Mouse (Mus musculus) macrophage (primary cell): ENCODE data around the gene Tprgl. TPM values are rescaled to one million over a fixed set of nuclear protein-coding genes. Genes with fewer than 3 reads are reported as not detected.

Experiments used
- H3K27ac ChIP-seq: fragments of 350-480 bp; formaldehyde crosslinking; 2 replicates; pipeline ENCODE4 v1.9.0; 2021
- H3K36me3 ChIP-seq: fragments of 350-480 bp; formaldehyde crosslinking; 2 replicates; pipeline ENCODE4 v1.9.0; 2021; ENCODE audit errors: inconsistent target
- H3K4me3 ChIP-seq: fragments of 350-480 bp; formaldehyde crosslinking; 2 replicates; pipeline ENCODE4 v1.9.0; 2021; ENCODE audit errors: inconsistent target
- H3K79me2 ChIP-seq: fragments of 350-480 bp; formaldehyde crosslinking; 2 replicates; pipeline ENCODE4 v1.9.0; 2021; ENCODE audit errors: inconsistent target
- WGBS: methylation state at CpG from one replicate; pipeline ENCODE4 v1.1.7; 2026; ENCODE audit warnings: inconsistent platforms; ENCODE audit not compliant: missing documents; 5-methylcytosine and 5-hydroxymethylcytosine counted together
- polyA plus RNA-seq: library from polyadenylated mRNA; stranded (reverse); fragments of 250-400 nt; gene quantifications from 3 replicates; pipeline ENCODE4 v1.2.4, GENCODE M21; 2018; ENCODE audit warnings: inconsistent platforms
- total RNA-seq, 78 experiments: library from RNA; depleted of rRNA; stranded (reverse); fragments of 250-400 nt; gene quantifications; 1 replicate in 9 of 78; 2 replicates in 24 of 78; 3 replicates in 43 of 78; 4 replicates in 2 of 78; pipeline ENCODE4 v1.2.4; 2018; ENCODE audit warnings: inconsistent platforms in 56 of 78

The Tprgl gene
- 10 to 100 TPM in 23 of 26 experiments, 1 to 10 TPM in 3; 6.6 to 61.0 (median 24.4) TPM for total RNA-seq (2018; cell fraction: chromatin; rRNA removed)
- total RNA-seq (2018; cell fraction: cytosol; rRNA removed) = 100 to 1,000 TPM in 5 of 26 experiments, 10 to 100 TPM in 21; 48.0 to 110 (median 71.3) TPM
- 10 to 100 TPM; 15.0 to 94.2 (median 40.4) TPM for total RNA-seq (2018; cell fraction: nucleus; rRNA removed)
- 67.1 to 106 TPM (median 87.0 TPM) in 3 replicates for polyA plus RNA-seq

DNA sequence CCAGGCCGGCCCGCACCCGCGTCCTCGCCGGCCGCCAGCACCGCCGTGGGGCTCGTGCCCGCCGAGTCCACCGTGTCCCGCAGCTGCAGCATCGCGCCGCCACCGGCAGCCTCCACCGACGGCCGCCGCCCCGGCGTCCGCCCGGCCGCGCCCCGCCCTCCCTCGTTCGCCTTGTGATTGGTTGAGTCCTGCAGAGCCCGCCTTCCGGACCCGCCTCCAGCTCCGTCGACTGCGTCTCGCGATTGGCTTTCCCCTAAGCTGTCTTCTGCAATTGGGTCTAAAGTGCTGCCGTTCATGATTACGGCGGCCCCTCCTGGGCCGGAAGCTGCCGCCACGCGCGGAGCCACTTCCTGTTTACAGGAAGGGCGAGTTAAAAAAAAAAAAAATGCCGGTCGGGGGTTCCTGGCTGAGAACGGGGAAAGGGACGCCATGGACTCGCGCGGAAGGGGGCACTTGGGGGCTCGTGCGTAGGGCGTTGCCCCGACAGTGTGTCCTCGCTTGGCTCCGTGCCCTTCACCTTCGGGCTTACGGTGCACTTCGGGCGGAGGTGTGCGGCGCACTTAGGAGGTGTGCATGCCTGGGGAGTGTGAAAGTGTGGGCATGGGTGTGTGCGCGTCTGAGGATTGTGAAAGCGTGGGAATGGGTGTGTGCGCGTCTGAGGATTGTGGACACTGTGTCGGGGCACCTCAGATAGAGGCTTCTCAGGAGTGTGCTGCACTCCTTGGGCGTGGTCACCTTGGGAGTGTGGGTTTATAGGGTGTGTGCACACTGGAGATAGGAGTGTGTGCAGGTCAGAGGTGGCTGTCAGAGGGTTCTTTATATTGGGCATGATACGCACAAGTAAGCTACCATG, at the start of gene Tprgl:
Gene Tprgl (minus strand): TSS at position 129 of the 853 bp plus-strand sequence.
- WGBS = 3% methylated on average over 73 of the region's 75 CpGs
- peaks cover 26% of the 10 kb centered on the region for H3K36me3 ChIP-seq
- H3K4me3 ChIP-seq = peak within 1 kb of the TSS; percentile 89
- H3K27ac ChIP-seq = peak within 1 kb of the TSS; percentile 53
- peaks cover 20% of the 10 kb centered on the region; the same call in 1 of the 2 replicates for H3K79me2 ChIP-seq

DNA sequence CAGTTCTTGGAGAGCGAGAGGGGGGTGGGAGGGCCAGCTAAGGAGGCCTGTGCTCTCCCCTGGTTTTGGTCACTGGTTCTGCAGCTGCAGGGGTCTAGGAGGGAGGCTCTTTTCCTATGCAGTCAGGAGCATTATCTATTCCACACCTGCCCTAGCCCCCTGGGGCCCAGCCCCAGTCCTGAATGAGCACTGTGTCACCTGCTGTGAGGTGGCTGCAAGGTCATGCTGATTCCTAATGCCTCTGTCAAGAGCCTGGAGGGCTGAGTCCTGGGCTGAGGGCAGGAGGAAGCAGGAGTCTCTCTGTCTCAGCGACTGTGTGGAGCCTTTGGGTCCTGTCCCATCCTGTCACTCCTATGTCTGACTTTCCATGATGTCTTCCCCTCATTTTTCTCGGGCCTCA, 49.4 kb upstream of the Tprgl start:
- no peak overlapping the region for H3K27ac ChIP-seq
- H3K4me3 ChIP-seq = no peak overlapping the region
- H3K36me3 ChIP-seq = no peaks in the 10 kb centered on the region
- 51% methylated on average over 3 of the region's 3 CpGs for WGBS
- no peaks in the 10 kb centered on the region for H3K79me2 ChIP-seq

DNA sequence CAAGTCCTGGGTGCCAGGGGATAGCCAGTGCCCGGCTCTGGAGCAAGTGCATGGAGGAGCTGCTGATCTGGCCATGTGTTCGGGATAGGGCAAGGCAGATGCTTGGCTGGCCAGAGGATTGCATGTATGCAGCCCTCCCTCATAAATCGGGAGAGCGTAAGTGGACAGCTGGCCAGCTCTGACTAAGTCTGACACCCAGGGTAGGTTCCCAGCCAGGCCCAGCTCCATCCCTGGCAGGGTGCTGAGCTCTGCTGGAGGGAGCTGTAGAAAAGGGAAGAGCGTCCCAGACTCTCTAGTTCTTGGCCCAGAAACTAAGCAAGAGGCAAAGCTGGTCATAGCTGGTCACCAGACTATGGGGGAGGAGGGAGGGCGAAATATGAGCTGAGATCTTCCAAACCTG, 48.6 kb upstream of the Tprgl start:
- no peak overlapping the region for H3K27ac ChIP-seq
- no peaks in the 10 kb centered on the region for H3K36me3 ChIP-seq
- no peaks in the 10 kb centered on the region for H3K79me2 ChIP-seq
- H3K4me3 ChIP-seq = no peak overlapping the region
- WGBS = 83% methylated on average over 6 of the region's 6 CpGs

GRCm38 (mm10) chr4:154207261-154207660, 46.8 kb upstream of the Tprgl start:
- Histone ChIP-seq H3K36me3 (no peaks in the 10 kb centered on the region), H3K79me2 (no peaks in the 10 kb centered on the region), H3K27ac (no peak overlapping the region), H3K4me3 (no peak overlapping the region)
- 14% methylated on average over 5 of the region's 5 CpGs for WGBS

GRCm38 (mm10) chr4:154205392-154205791, 44.9 kb upstream of the Tprgl start:
- no peak overlapping the region for H3K4me3 ChIP-seq
- no peaks in the 10 kb centered on the region for H3K79me2 ChIP-seq
- no peak overlapping the region for H3K27ac ChIP-seq
- no peaks in the 10 kb centered on the region for H3K36me3 ChIP-seq
- WGBS = 51% methylated on average over 5 of the region's 5 CpGs

DNA sequence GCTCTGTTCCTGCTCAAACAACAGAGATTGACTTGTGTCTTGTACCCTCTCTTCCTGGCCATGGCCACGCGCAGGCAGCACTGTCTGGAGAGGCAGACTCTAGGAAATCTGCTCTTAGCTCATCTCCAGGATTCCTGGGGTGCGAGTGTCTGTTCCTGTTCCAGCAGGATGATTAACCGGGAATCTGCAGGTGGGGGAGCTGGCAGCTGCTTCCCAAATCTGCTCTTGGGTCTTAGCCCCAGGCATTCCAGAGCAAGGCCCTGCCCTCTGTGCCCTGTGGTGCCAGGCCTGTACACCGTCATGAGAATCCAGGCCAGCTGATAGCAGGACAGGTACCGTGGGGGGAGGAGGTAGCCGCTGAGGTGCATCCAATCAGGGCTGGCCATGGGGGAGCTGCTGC, 44.1 kb upstream of the Tprgl start:
- 93% methylated on average over 7 of the region's 7 CpGs for WGBS
- no peaks in the 10 kb centered on the region for H3K36me3 ChIP-seq
- H3K27ac ChIP-seq = no peak overlapping the region
- H3K79me2 ChIP-seq = no peaks in the 10 kb centered on the region
- H3K4me3 ChIP-seq = no peak overlapping the region

- H3K79me2 ChIP-seq = no peaks in the 10 kb centered on the region
- H3K36me3 ChIP-seq = no peaks in the 10 kb centered on the region
- 90% methylated on average over 5 of the region's 5 CpGs for WGBS
- no peak overlapping the region for H3K27ac ChIP-seq
- no peak overlapping the region for H3K4me3 ChIP-seq
Observed at GRCm38 (mm10) chr4:154201511-154201910, 41.0 kb upstream of the Tprgl start.

GRCm38 (mm10) chr4:154198377-154198961, 38.0 kb upstream of the Tprgl start:
- Histone ChIP-seq H3K27ac (no peak overlapping the region), H3K36me3 (no peaks in the 10 kb centered on the region), H3K4me3 (no peak overlapping the region), H3K79me2 (no peaks in the 10 kb centered on the region)
- WGBS = 74% methylated on average over 7 of the region's 7 CpGs

DNA sequence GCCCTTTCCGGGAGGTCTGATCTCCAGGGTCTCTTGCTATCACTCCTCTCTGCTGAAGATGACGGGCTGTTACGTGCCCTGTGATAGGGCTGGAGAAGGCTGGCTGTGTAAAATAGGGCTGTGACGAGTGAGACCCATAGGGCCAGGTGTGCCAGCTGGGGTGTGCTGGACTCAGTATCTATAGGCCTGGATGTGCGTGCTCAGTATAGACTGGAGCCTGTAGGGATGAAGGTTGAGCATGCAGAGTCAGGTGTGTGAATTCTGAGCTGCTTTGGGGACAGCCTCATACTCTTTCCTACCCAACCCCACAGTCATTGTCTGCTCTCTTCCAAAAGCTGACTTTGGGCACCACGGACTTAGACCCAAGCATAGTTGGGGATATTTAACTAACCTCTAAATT, 37.5 kb upstream of the Tprgl start:
- no peak overlapping the region for H3K27ac ChIP-seq
- H3K79me2 ChIP-seq = no peaks in the 10 kb centered on the region
- no peak overlapping the region for H3K4me3 ChIP-seq
- WGBS = 88% methylated on average over 6 of the region's 6 CpGs
- H3K36me3 ChIP-seq = no peaks in the 10 kb centered on the region

DNA sequence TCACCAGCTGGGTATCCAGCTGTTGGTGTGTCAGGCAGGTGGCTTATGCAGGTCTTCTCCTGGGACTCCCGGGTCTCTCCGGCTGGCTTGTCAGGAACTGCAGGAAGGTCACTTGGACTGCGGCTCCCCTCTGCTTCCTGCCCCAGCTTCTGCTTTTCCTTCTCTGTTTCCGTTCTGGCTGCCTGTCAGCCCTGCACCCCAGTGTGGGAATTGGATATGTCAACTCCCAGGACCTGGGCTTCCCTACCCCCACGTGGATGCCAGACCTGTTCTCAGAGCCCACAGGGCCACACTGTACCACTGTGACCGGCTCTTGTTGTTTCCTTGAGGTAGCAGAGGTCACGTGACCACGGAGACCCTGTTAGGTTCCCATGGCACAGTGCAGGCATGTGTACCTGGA, 28.5 kb upstream of the Tprgl start:
- Histone ChIP-seq H3K4me3 (no peak overlapping the region), H3K27ac (no peak overlapping the region), H3K36me3 (no peaks in the 10 kb centered on the region), H3K79me2 (no peaks in the 10 kb centered on the region)
- WGBS = 1% methylated on average over 8 of the region's 8 CpGs

- 89% methylated on average over 11 of the region's 11 CpGs for WGBS
- no peak overlapping the region for H3K27ac ChIP-seq
- H3K36me3 ChIP-seq = no peaks in the 10 kb centered on the region
- H3K79me2 ChIP-seq = no peaks in the 10 kb centered on the region
- H3K4me3 ChIP-seq = no peak overlapping the region
Observed at GRCm38 (mm10) chr4:154186002-154186537, 25.6 kb upstream of the Tprgl start.

DNA sequence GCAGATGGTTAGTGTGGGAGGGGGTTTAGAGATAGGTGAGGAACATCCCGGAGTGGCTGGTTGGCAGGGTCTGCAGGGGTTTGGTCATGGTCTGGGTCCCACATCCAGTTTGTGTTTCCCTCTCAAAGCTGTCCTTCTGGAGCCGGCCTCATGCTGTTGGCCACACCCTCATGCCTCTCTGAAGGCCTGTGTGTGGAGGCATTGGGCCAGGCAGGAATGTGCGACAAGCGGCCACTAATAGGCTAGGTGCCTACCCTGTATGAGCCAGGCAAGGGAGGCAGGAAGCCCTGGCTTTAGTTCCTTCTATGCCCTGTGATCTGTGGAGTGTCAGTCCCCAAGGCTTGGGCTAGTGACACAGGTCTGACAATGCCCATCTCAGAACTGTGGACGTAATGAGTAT, 24.5 kb upstream of the Tprgl start:
- no peak overlapping the region for H3K27ac ChIP-seq
- H3K36me3 ChIP-seq = no peaks in the 10 kb centered on the region
- no peak overlapping the region for H3K4me3 ChIP-seq
- no peaks in the 10 kb centered on the region for H3K79me2 ChIP-seq
- 79% methylated on average over 5 of the region's 5 CpGs for WGBS

DNA sequence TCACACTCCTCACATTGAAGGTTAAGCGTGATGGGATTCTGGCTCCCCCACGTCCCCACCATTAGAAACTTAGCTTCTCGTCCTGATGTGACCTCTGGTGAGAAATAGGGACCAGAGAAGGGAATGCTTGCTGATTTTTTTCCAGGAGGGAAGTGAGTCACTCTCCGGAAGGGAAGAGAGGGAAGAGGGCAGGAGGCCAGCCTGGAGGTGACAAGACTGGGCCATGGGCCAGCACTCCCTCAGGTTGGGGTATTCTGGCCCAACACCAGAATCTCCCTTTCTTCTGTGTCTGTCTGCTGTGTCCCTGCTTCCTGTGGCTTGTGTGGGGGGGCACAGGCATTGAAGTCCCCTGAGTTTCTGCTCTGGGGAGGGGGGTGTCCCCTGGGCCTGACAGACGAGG, 23.1 kb upstream of the Tprgl start:
- WGBS = 75% methylated on average over 5 of the region's 5 CpGs
- Histone ChIP-seq H3K79me2 (no peaks in the 10 kb centered on the region), H3K4me3 (no peak overlapping the region), H3K27ac (no peak overlapping the region), H3K36me3 (no peaks in the 10 kb centered on the region)

- Histone ChIP-seq H3K79me2 (no peaks in the 10 kb centered on the region), H3K27ac (no peak overlapping the region), H3K4me3 (no peak overlapping the region), H3K36me3 (no peaks in the 10 kb centered on the region)
- WGBS = 94% methylated on average over 7 of the region's 7 CpGs
Observed at GRCm38 (mm10) chr4:154181001-154181400, 20.5 kb upstream of the Tprgl start.

GRCm38 (mm10) chr4:154177257-154177656, 16.8 kb upstream of the Tprgl start:
- Histone ChIP-seq H3K27ac (no peak overlapping the region), H3K36me3 (no peaks in the 10 kb centered on the region), H3K79me2 (no peaks in the 10 kb centered on the region), H3K4me3 (no peak overlapping the region)
- WGBS = 46% methylated on average over 8 of the region's 8 CpGs
